Mouse (Mus musculus): ENCODE results near the gene N4bp1.

Gene N4bp1

GRCm38 (mm10) chr8:86897726-86898419 is 12.8 kb upstream of the N4bp1 start:
- no peak for DNase-seq (ENCODE audit: low spot score in 2 of 2)

GRCm38 (mm10) chr8:86895390-86895789 is 10.3 kb upstream of the N4bp1 start:
- no peak for DNase-seq (ENCODE audit: low spot score in 2 of 2)

- no peak for DNase-seq (ENCODE audit: low spot score in 2 of 2)
Observed at GRCm38 (mm10) chr8:86894194-86894761, 9.2 kb upstream of the N4bp1 start.

- no peak for DNase-seq (ENCODE audit: low spot score in 2 of 2)
Observed at GRCm38 (mm10) chr8:86893554-86893953, 8.5 kb upstream of the N4bp1 start.

- DNase-seq (ENCODE audit: low spot score in 2 of 2) = no peak
Observed at GRCm38 (mm10) chr8:86891533-86891932, 6.5 kb upstream of the N4bp1 start.

GRCm38 (mm10) chr8:86888058-86888939 is 3.2 kb upstream of the N4bp1 start:
- DNase-seq (ENCODE audit: low spot score in 2 of 2) = no peak

- no peak for DNase-seq (ENCODE audit: low spot score in 2 of 2)
Observed at GRCm38 (mm10) chr8:86884067-86884466, 991 bp downstream of the N4bp1 start.

GRCm38 (mm10) chr8:86882568-86883478 is 2.2 kb downstream of the N4bp1 start:
- DNase-seq (ENCODE audit: low spot score in 2 of 2) = no peak

- DNase-seq (ENCODE audit: low spot score in 2 of 2) = no peak
Observed at GRCm38 (mm10) chr8:86881951-86882350, 3.1 kb downstream of the N4bp1 start.

- DNase-seq (ENCODE audit: low spot score in 2 of 2) = no peak
Observed at GRCm38 (mm10) chr8:86881068-86881609, 3.9 kb downstream of the N4bp1 start.

- DNase-seq (ENCODE audit: low spot score in 2 of 2) = no peak
Observed at GRCm38 (mm10) chr8:86876831-86877230, 8.2 kb downstream of the N4bp1 start.

- no peak for DNase-seq (ENCODE audit: low spot score in 2 of 2)
Observed at GRCm38 (mm10) chr8:86874055-86874454, 11.0 kb downstream of the N4bp1 start.

GRCm38 (mm10) chr8:86873151-86873550 is 11.9 kb downstream of the N4bp1 start:
- no peak for DNase-seq (ENCODE audit: low spot score in 2 of 2)

GRCm38 (mm10) chr8:86872097-86872815 is 12.8 kb downstream of the N4bp1 start:
- DNase-seq (ENCODE audit: low spot score in 2 of 2) = no peak

- no peak for DNase-seq (ENCODE audit: low spot score in 2 of 2)
Observed at GRCm38 (mm10) chr8:86871421-86871820, 13.6 kb downstream of the N4bp1 start.

GRCm38 (mm10) chr8:86870771-86871170 is 14.3 kb downstream of the N4bp1 start:
- no peak for DNase-seq (ENCODE audit: low spot score in 2 of 2)

GRCm38 (mm10) chr8:86868041-86868440 is 17.0 kb downstream of the N4bp1 start:
- no peak for DNase-seq (ENCODE audit: low spot score in 2 of 2)

- DNase-seq (ENCODE audit: low spot score in 2 of 2) = no peak
Observed at GRCm38 (mm10) chr8:86864764-86865163, 20.3 kb downstream of the N4bp1 start.

GRCm38 (mm10) chr8:86862837-86863236 is 22.2 kb downstream of the N4bp1 start:
- no peak for DNase-seq (ENCODE audit: low spot score in 2 of 2)

GRCm38 (mm10) chr8:86862155-86862816 is 22.8 kb downstream of the N4bp1 start:
- DNase-seq (ENCODE audit: low spot score in 2 of 2) = no peak
